Mouse (Mus musculus): ENCODE measurements around the gene Btn1a1. TPM values are rescaled to one million over a fixed set of nuclear protein-coding genes. Genes with fewer than 3 reads are reported as not detected.

Gene Btn1a1
- total and polyA plus RNA-seq, 2 experiments from 2014 or later, result 0.24 to 0.89 TPM

GRCm38 (mm10) chr13:23445561-23446320 is 20.0 kb downstream of the Btn1a1 start:
- H3K4me1 ChIP-seq (ENCODE audit: insufficient read depth, low read length), result peaks cover 6% of the 10 kb centered on the region
- peak overlapping the region; percentile 71 for H3K4me3 ChIP-seq (ENCODE audit: low read length)
- H3K9ac ChIP-seq (replicated peaks; ENCODE audit: low read length), result peak overlapping the region; percentile 88
- DNase-seq (ENCODE audit: low spot score) (peak; percentile 95), ATAC-seq (peak; percentile 97)
- no peak for TF ChIP-seq CTCF (IDR thresholded peaks at IDR 0.05; ENCODE audit: low read depth)
- H3K36me3 ChIP-seq (ENCODE audit: insufficient read depth, low read length), result no peaks in the 10 kb centered on the region
- no peaks in the 10 kb centered on the region for H3K9me3 ChIP-seq (ENCODE audit: low read length)
- H3K27ac ChIP-seq, result peak overlapping the region; percentile 97
- no peaks in the 10 kb centered on the region for H3K27me3 ChIP-seq (ENCODE audit: insufficient read depth, low read length)
- H3K4me2 ChIP-seq (ENCODE audit: low read depth, low read length), result peak overlapping the region; percentile 79
- under 1% methylated on average over 55 of the region's 55 CpGs for WGBS

- Histone ChIP-seq H3K4me3 (ENCODE audit: low read length) (peak overlapping the region; percentile 71), H3K27ac (peak overlapping the region; percentile 97), H3K27me3 (ENCODE audit: insufficient read depth, low read length) (no peaks in the 10 kb centered on the region), H3K9ac (replicated peaks; ENCODE audit: low read length) (peak overlapping the region; percentile 88), H3K4me2 (ENCODE audit: low read depth, low read length) (peak overlapping the region; percentile 79), H3K9me3 (ENCODE audit: low read length) (no peaks in the 10 kb centered on the region), H3K4me1 (ENCODE audit: insufficient read depth, low read length) (peaks cover 6% of the 10 kb centered on the region), H3K36me3 (ENCODE audit: insufficient read depth, low read length) (no peaks in the 10 kb centered on the region)
- DNase-seq (ENCODE audit: low spot score), result peak; percentile 44
- ATAC-seq, result no peak
- 3% methylated on average over 10 of the region's 10 CpGs for WGBS
- no peak for TF ChIP-seq CTCF (IDR thresholded peaks at IDR 0.05; ENCODE audit: low read depth)
These were observed 20.5 kb downstream of the Btn1a1 start for GRCm38 (mm10) chr13:23445156-23445555.

- Histone ChIP-seq H3K4me1 (ENCODE audit: insufficient read depth, low read length) (peaks cover 6% of the 10 kb centered on the region), H3K9ac (replicated peaks; ENCODE audit: low read length) (peak overlapping the region; percentile 88), H3K27me3 (ENCODE audit: insufficient read depth, low read length) (no peaks in the 10 kb centered on the region), H3K36me3 (ENCODE audit: insufficient read depth, low read length) (no peaks in the 10 kb centered on the region), H3K4me3 (ENCODE audit: low read length) (peak overlapping the region; percentile 71), H3K27ac (peak overlapping the region; percentile 97; the same call in 1 of the 2 replicates), H3K4me2 (ENCODE audit: low read depth, low read length) (peak overlapping the region; percentile 79), H3K9me3 (ENCODE audit: low read length) (no peaks in the 10 kb centered on the region)
- no peak for DNase-seq (ENCODE audit: low spot score)
- ATAC-seq, result no peak
- WGBS, result 47% methylated on average over 5 of the region's 5 CpGs
- TF ChIP-seq CTCF (IDR thresholded peaks at IDR 0.05; ENCODE audit: low read depth), result no peak
These were observed 21.2 kb downstream of the Btn1a1 start for GRCm38 (mm10) chr13:23444451-23444850.

- ATAC-seq, result no peak
- H3K4me3 ChIP-seq (ENCODE audit: low read length), result no peak overlapping the region
- H3K4me1 ChIP-seq (ENCODE audit: insufficient read depth, low read length), result peaks cover 6% of the 10 kb centered on the region
- no peaks in the 10 kb centered on the region for H3K36me3 ChIP-seq (ENCODE audit: insufficient read depth, low read length)
- no peak overlapping the region for H3K4me2 ChIP-seq (ENCODE audit: low read depth, low read length)
- DNase-seq (ENCODE audit: low spot score), result no peak
- H3K27ac ChIP-seq, result no peak overlapping the region
- no peak for TF ChIP-seq CTCF (IDR thresholded peaks at IDR 0.05; ENCODE audit: low read depth)
- H3K27me3 ChIP-seq (ENCODE audit: insufficient read depth, low read length), result no peaks in the 10 kb centered on the region
- no peaks in the 10 kb centered on the region for H3K9me3 ChIP-seq (ENCODE audit: low read length)
- H3K9ac ChIP-seq (replicated peaks; ENCODE audit: low read length), result no peak overlapping the region
- WGBS, result 64% methylated on average over 10 of the region's 10 CpGs
These were observed 25.8 kb downstream of the Btn1a1 start for GRCm38 (mm10) chr13:23439901-23440300.

GRCm38 (mm10) chr13:23438521-23438920 is 27.2 kb downstream of the Btn1a1 start:
- ATAC-seq (no peak), DNase-seq (ENCODE audit: low spot score) (peak; percentile 76)
- H3K36me3 ChIP-seq (ENCODE audit: insufficient read depth, low read length), result no peaks in the 10 kb centered on the region
- H3K4me2 ChIP-seq (ENCODE audit: low read depth, low read length), result peak overlapping the region; percentile 84
- no peak overlapping the region for H3K9ac ChIP-seq (replicated peaks; ENCODE audit: low read length)
- no peaks in the 10 kb centered on the region for H3K9me3 ChIP-seq (ENCODE audit: low read length)
- no peaks in the 10 kb centered on the region; the same call in 1 of the 2 replicates for H3K4me1 ChIP-seq (ENCODE audit: insufficient read depth, low read length)
- TF ChIP-seq CTCF (IDR thresholded peaks at IDR 0.05; ENCODE audit: low read depth), result no peak
- peak overlapping the region; percentile 63 for H3K4me3 ChIP-seq (ENCODE audit: low read length)
- H3K27me3 ChIP-seq (ENCODE audit: insufficient read depth, low read length), result no peaks in the 10 kb centered on the region
- WGBS, result under 1% methylated on average over 7 of the region's 7 CpGs
- no peak overlapping the region for H3K27ac ChIP-seq

- Histone ChIP-seq H3K27me3 (ENCODE audit: insufficient read depth, low read length) (no peaks in the 10 kb centered on the region), H3K4me2 (ENCODE audit: low read depth, low read length) (peak overlapping the region; percentile 84), H3K36me3 (ENCODE audit: insufficient read depth, low read length) (no peaks in the 10 kb centered on the region), H3K9ac (replicated peaks; ENCODE audit: low read length) (peak overlapping the region; percentile 59), H3K4me3 (ENCODE audit: low read length) (peak overlapping the region; percentile 63), H3K4me1 (ENCODE audit: insufficient read depth, low read length) (no peaks in the 10 kb centered on the region; the same call in 1 of the 2 replicates), H3K27ac (peak overlapping the region; percentile 67; the same call in 1 of the 2 replicates), H3K9me3 (ENCODE audit: low read length) (no peaks in the 10 kb centered on the region)
- no peak for TF ChIP-seq CTCF (IDR thresholded peaks at IDR 0.05; ENCODE audit: low read depth)
- peak; percentile 78 for ATAC-seq
- under 1% methylated on average over 17 of the region's 17 CpGs for WGBS
- DNase-seq (ENCODE audit: low spot score), result peak; percentile 90
These were observed 27.8 kb downstream of the Btn1a1 start for GRCm38 (mm10) chr13:23437908-23438307.

Data from hindbrain, postnatal 0 days (tissue).